Mouse (Mus musculus): ENCODE measurements around the gene Ceacam3.
A peak's percentile ranks its signal among the peaks of the same experiment; 100 is the strongest.
"Not testable (repeated sequence)": the region's sequence is repeated elsewhere in the genome, so short reads cannot be mapped to it uniquely, and the experiment has no call there.

The Ceacam3 gene

DNA sequence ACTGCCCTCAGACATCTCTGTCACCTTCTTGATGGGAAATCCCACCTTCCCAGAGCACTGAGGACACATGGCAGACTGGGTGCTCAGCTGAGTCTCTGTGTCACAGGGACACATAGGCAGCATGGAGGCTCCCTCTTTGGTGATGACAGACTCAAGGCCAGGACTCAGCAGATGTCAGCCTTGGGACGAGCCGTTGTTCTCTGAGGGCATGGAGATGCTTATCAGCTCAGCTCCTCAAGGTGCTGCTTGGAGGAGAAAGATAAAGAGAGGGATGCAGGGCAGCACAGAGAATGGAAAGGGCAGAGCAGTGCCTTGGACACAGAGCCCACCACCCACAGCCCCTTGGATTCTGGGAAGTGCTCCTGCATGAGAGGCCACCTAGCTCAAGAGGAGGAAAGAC is at the start of gene Ceacam3:
Gene Ceacam3 (plus strand): TSS at position 352 of the 400 bp plus-strand sequence.
- DNase-seq, result no peak

DNA sequence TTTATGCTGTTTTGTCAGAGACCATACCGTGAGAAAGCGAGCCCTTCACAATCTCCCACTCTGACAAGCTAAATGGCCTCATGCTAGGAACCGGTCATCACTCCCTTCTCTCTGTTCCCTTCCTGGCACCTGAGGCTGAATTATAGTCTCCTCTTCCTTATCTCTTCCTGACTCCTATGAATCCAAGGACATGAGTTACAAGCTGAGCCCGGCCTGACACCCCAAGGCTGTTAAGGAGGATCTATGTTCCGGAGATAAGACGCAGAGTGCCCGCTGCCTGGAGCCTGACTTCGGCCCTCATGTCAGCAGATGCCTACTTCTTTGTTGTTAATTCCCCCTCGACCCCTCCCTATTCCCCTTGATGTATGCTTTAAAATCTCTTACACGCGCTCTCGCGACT is 48.5 kb upstream of the Ceacam3 start:
- DNase-seq, result not testable (repeated sequence)

DNA sequence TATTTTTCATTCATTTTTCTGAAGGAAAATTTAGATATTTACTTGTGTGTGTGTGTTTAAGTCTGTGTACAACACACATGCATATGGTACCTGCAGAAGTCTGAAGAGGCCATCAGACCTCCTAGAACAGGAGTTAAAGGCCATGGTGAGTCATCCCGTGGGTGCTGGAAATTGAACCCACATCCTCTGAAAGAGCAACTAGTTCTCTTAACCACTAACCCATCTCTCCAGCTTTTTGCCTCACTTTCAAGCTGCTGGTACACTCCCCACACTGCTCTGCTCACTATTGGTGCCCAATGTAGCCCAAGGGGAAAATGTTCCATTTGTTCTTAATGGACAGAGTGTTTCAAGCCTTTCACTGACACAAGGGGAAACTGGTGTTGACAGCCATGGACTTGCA is 14.8 kb upstream of the Ceacam3 start:
- no peak for DNase-seq

DNA sequence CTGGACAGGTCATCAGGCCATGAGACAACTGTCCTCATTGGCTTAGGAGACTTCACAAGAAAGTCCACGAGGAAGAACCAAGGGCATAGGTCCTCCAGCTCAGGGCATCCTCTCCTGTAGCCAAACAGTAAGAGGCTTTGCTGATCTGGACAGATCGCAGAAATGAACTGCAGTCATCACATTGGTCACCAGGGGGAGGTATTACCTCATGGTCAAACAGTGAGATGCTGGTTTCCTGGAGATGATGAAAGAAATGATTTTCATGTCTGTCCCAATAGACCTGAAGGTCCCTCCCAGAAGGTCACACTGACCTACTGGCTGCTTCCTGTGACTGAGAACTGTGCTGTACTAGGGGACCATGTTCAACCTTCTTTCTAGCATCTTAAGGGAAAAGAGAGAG is 5.6 kb downstream of the Ceacam3 start:
- peak; percentile 78 to 87 for DNase-seq

DNA sequence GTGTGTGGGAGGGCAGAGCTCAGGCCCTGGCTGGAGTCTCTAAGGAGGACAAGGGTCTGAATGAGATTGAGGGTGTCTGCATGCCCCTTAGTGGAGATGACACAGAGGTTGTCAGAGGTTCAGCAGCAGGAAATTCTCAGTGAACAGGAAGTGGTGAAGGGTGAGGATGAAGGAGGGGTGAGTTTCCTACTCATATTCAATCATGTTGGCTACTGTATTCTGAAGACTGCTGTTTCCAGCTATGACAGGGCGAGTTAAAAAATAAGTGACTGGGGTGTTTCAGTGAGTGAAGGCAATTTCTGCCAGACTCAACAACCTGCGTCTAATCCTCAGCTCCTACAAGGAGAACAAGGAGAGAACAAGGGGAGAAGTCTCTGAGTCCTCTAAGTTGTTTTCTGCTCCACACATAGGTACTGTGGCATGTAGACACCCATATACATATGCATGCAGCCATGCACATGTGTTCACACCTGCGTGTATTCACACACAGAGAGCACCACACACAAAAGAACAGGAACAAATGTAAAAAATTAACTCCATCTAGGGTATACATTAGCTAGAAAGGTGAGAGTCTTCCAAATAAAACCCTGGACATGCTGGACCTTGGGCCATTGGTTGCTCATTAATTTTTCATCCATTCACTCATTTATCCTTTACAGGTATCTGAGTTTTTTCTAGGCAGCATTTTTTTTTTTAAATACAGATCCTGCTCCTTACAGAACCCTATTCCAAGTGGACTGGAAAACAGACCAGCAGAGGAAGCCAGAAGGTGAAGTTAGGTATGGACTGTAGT is 7.0 kb downstream of the Ceacam3 start:
- DNase-seq, result no peak

DNA sequence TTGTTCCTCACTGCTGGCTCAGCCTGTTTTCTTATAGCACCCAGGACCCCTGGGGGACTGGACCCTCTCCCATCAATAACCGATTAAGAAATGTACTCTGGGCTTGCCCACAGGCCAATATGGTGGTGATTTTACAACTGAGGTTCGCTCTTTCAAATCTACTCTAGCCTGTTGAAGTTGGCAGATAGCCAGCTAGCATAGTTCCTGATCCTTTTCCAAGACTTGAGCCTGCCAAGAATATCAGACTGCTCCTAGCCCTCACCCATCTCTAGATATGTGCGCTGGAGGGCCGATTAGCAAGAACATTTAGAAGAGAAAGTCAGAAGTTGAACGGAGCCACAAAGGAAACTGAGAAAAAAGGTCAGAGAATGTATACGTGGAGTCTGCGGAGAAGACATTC is 8.9 kb downstream of the Ceacam3 start:
- DNase-seq, result peak in 1 of 2 experiments; percentile 34

DNA sequence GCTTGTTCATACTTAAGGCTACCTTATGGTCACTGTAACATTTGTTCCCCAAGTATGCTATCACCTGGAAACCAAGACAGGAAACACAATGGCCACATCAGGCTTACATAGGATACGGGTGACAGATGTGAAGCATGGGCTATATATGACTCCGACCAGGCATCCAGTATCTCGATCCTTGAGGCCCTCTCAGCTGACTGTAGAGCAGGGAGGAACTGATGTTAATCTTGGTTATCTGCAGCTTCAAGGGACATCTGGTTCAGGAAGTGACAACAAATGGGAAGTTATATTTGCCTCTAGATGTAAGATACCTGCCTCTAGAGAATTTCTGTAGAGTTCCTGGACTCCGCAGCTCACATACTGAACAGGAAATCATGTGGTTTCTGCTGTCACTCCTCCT is 21.7 kb downstream of the Ceacam3 start:
- DNase-seq, result no peak

DNA sequence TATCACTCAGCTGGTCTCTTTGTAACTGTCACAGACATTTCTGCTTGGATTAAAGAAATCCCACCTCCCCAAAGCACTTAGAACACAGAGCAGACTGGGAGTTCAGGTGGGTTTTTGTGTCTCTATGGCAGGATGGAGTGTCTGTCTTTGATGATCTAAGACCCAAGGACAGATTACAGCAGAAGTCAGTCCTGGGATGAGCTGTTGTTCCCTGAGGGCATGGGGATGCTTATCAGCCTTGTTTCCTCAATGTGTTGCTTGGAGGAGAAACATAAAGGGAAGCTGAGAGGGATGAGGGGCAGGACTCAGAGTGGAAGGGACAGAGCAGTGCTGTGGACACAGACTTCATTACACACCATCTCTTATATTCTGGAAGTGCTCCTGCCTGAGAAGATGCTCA is 53.1 kb downstream of the Ceacam3 start, which contains the start of gene Psg29:
Gene Psg29 (plus strand): TSS at position 301 of the 400 bp plus-strand sequence.
- no peak for DNase-seq

DNA sequence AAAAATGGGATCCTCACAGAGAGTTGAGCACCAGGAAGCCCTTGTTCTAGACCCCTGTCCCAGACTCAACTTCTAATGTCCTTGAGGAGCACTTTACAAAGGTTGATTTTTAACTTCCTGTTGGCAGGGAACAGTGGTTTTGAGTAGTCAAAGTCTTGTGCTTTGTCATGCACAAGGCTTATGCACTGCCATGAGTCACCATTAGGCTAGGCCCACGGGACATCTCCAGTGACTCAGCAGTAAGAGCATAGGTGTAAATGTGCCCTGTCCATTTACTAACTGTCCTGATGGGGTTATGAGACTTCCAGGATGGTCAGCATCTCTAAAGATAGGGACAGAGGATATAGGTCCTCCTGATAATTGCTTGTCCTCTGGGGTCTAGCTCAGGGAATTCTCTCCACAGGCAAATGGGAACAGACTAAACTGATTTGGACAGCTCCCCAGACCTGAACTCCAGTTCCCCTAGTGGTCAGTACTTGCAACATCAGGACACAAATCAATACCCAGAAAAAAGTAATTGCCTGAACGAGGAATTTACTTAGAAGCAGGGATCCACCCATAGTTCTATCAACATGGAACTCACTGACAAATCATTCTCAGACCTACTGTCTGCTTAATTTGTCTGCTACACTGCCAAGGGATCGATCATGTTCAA is 55.6 kb downstream of the Ceacam3 start:
- no peak for DNase-seq
